Mouse (Mus musculus) CH12.LX (cell line): ENCODE results near the gene Nkg7. TPM values are rescaled to one million over a fixed set of nuclear protein-coding genes. Genes with fewer than 3 reads are reported as not detected.

Experiments used
- DNase-seq: peaks from one replicate; pipeline ENCODE4 v3.0.0-alpha.2; 2013; ENCODE audit errors: extremely low read depth
- H3K27ac ChIP-seq: 2 replicates; pipeline ENCODE4 v1.5.1; 2012; ENCODE audit warnings: low read depth, mild to moderate bottlenecking, control low read depth, moderate library complexity; ENCODE audit not compliant: insufficient read depth
- H3K27me3 ChIP-seq: replicated peaks from 2 replicates; pipeline ENCODE3; 2012; ENCODE audit warnings: inconsistent platforms
- H3K36me3 ChIP-seq, 2 experiments: replicated peaks in 1 of 2; 2 replicates each; pipeline versions ENCODE3 to v1.6.1; 2012; ENCODE audit warnings: inconsistent platforms in 1 of 2, low read length in 1 of 2, mild to moderate bottlenecking in 1 of 2, mixed read lengths in 1 of 2, moderate library complexity in 1 of 2; ENCODE audit not compliant: control insufficient read depth in 1 of 2, insufficient read depth in 1 of 2
- H3K4me1 ChIP-seq, 2 experiments: 2 replicates each; pipeline ENCODE4 v1.6.1; 2012; ENCODE audit warnings: inconsistent platforms in 1 of 2, moderate library complexity in 1 of 2; ENCODE audit not compliant: insufficient read depth in 2 of 2, control insufficient read depth in 1 of 2
- H3K4me2 ChIP-seq: 2 replicates; pipeline ENCODE4 v1.6.1; 2012; ENCODE audit warnings: low read depth, mild to moderate bottlenecking, control low read depth; ENCODE audit not compliant: poor library complexity, insufficient read depth, severe bottlenecking
- H3K4me3 ChIP-seq, 3 experiments: fragments of 150-350 bp in 1 of 3; sonication (generic) in 1 of 3; replicated peaks in 1 of 3; 2 replicates each; pipeline versions ENCODE3 to v1.5.1; 2011 to 2012; ENCODE audit warnings: low read depth in 2 of 3, low read length in 2 of 3, mild to moderate bottlenecking in 2 of 3, moderate library complexity in 2 of 3, control low read depth in 1 of 3, improper control_type of control experiment in 1 of 3, inconsistent platforms in 1 of 3, mixed read lengths in 1 of 3; ENCODE audit not compliant: poor library complexity in 1 of 3
- H3K79me2 ChIP-seq: replicated peaks from 2 replicates; pipeline ENCODE4 v1.6.1; 2012; ENCODE audit warnings: mild to moderate bottlenecking, moderate library complexity; ENCODE audit not compliant: control insufficient read depth, poor library complexity, insufficient read depth, severe bottlenecking; ENCODE audit errors: extremely low read depth
- H3K9ac ChIP-seq: 2 replicates; pipeline ENCODE4 v1.6.1; 2012; ENCODE audit warnings: low read depth, mild to moderate bottlenecking, control low read depth, moderate library complexity; ENCODE audit not compliant: insufficient read depth
- H3K9me3 ChIP-seq: replicated peaks from 2 replicates; pipeline ENCODE3; 2012; ENCODE audit warnings: low read length, inconsistent platforms, mixed read lengths
- JUN ChIP-seq: IDR thresholded peaks from 2 replicates; pipeline ENCODE4 v1.6.1; 2011; ENCODE audit warnings: low read depth, mild to moderate bottlenecking, low read length, improper control_type of control experiment, moderate library complexity; ENCODE audit not compliant: insufficient read depth
- KAT2A ChIP-seq: IDR thresholded peaks from 2 replicates; pipeline ENCODE4 v1.6.1; 2012; ENCODE audit warnings: low read length, improper control_type of control experiment, inconsistent platforms; ENCODE audit not compliant: insufficient replicate concordance
- MEF2A ChIP-seq: IDR thresholded peaks from 2 replicates; pipeline ENCODE4 v1.6.1; 2014; ENCODE audit warnings: low read depth, mild to moderate bottlenecking, inconsistent platforms, low read length, improper control_type of control experiment, borderline replicate concordance
- PAX5 ChIP-seq: IDR thresholded peaks from 2 replicates; pipeline ENCODE4 v1.6.1; 2012; ENCODE audit warnings: low read length, inconsistent platforms, mixed read lengths
- POLR2A ChIP-seq: IDR thresholded peaks from 2 replicates; pipeline ENCODE4 v1.6.1; 2011; ENCODE audit warnings: low read depth, mild to moderate bottlenecking, improper control_type of control experiment, low read length
- POLR2AphosphoS2 ChIP-seq: IDR thresholded peaks from 2 replicates; pipeline ENCODE4 v1.6.1; 2011; ENCODE audit warnings: low read depth, low read length, improper control_type of control experiment
- SMC3 ChIP-seq: IDR thresholded peaks from 2 replicates; pipeline ENCODE4 v1.6.1; 2011; ENCODE audit warnings: low read depth, low read length, improper control_type of control experiment
- UBTF ChIP-seq: IDR thresholded peaks from 2 replicates; pipeline ENCODE4 v1.6.1; 2012; ENCODE audit warnings: low read depth, mild to moderate bottlenecking, inconsistent platforms, low read length, improper control_type of control experiment, moderate library complexity
- dilution Hi-C: fragments of 300-500 bp; cut with MboI; formaldehyde crosslinking; loops from 2 replicates; pipeline ENCODE4 v1.14.3; 2020; ENCODE audit warnings: low sequenced_read_pairs; ENCODE audit not compliant: extremely low pct_unique_long_range_greater_than_20kb, extremely low pct_ligation_motif_present
- in situ Hi-C: fragments of 300-500 bp; cut with MboI; formaldehyde crosslinking; loops from 3 replicates; pipeline ENCODE4 v1.14.3; 2019; ENCODE audit warnings: low sequenced_read_pairs, low pct_ligation_motif_present, low pct_unique_long_range_greater_than_20kb, mixed read lengths
- polyA plus RNA-seq: library from polyadenylated mRNA; unstranded; fragments of >175 nt; gene quantifications from 2 replicates; pipeline ENCODE4 v1.2.1, GENCODE M21; 2012; ENCODE audit warnings: low read depth; ENCODE audit not compliant: insufficient read length
- total RNA-seq, 2 experiments: library from RNA; depleted of rRNA; stranded (reverse); fragments of 300-350 nt in 1 of 2; fragments of >200 nt in 1 of 2; gene quantifications; 2 replicates each; pipeline ENCODE4 v1.2.3; 2012 to 2014

Nkg7 gene
- total and polyA plus RNA-seq, 3 experiments: not detected

DNA sequence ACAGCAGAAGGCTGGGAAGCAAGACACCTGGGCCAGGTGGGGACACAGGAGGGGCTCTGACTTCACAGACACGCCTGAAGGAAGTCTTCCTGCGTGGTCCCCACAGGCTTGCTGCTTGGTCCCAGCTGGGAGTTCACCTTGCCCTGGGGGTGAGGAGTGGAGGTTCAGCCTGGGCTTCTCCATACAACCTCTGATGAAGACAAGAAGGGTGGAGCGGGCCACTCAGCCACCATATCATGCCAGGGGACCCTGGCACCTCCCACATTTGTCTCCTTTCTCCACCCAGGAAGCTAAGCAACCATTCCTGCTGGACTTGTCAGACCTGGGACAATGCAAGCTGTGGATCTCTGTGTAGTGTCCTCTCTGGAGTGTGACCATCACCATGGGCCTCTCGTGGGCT, 26.0 kb downstream of the Nkg7 start, which contains the start of gene Vsig10l:
Vsig10l (plus strand) TSS at position 301 of the 400 bp plus-strand sequence.
- in situ Hi-C loops: loop anchor here (5.0 to 10.0 kb wide), 3 partner anchors 41 to 178 kb away; no protein-coding TSS in a partner anchor
- no peak for DNase-seq
- Histone ChIP-seq H3K9me3 (no peaks in the 10 kb centered on the region), H3K4me1 (peaks cover 3 to 11% of the 10 kb centered on the region in 2 experiments; a peak in 3 of 4 replicates), H3K27me3 (no peaks in the 10 kb centered on the region), H3K79me2 (no peaks in the 10 kb centered on the region), H3K4me2 (no peak within 1 kb of the TSS), H3K4me3 (no peak within 1 kb of the TSS), H3K27ac (no peak within 1 kb of the TSS), H3K9ac (no peak within 1 kb of the TSS), H3K36me3 (peaks cover 0 to 5% of the 10 kb centered on the region in 2 experiments)
- TF ChIP-seq KAT2A: no peak
- TF ChIP-seq JUN: no peak
- no peak for TF ChIP-seq MEF2A
- dilution Hi-C loops: no loop called here

DNA sequence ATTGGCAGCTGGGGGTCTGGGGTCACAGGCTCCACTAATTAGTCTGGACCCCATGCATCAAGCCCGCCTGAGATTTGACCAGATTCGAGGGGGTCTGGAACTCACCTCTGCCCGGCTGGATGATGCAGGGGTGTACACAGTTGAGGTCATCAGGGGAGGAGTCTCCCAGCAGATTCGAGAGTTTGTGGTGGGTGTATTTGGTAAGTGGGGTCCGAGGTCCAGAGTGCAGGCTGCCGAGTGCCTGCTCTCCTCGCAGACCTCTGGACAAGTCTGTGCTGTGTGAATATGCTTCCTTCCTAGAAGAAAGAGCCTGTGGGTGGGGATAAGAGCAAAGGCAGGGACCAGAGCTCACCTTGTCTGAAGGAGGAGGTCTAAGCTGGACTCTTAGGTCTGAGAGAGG, 27.1 kb downstream of the Nkg7 start:
- H3K4me1 ChIP-seq: peaks cover 3 to 11% of the 10 kb centered on the region in 2 experiments; a peak in 3 of 4 replicates
- H3K4me2 ChIP-seq: no peak overlapping the region
- in situ Hi-C loops: loop anchor here (5.0 to 10.0 kb wide), 3 partner anchors 42 to 179 kb away; no protein-coding TSS in a partner anchor

DNA sequence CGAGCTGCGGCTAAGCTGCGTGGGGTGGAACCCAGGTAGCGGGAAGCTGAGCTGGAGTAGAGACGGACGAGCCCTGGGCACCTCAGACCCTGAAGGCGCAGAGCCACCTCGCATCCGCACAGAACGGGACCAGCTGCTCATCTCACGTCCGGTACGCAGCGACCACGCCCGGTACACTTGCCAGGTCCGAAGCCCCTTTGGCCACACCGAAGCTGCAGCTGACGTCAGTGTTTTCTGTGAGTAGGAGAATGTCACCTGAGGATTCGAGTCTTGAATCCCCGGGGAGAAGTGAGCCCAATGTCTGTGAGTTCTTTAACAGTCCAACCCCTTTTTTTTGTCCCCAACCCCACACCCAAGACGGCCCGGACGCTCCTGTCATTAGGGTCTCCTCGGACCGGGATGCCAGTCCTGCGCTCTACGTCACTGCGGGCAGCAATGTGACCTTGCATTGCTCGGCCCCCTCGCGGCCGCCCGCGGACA, 28.0 kb downstream of the Nkg7 start:
- dilution Hi-C loops: no loop called here
- no peak overlapping the region for H3K9ac ChIP-seq

More for the DNA sequence above, 27.1 kb downstream of the Nkg7 start:
- H3K9ac ChIP-seq: no peak overlapping the region
- no peaks in the 10 kb centered on the region for H3K27me3 ChIP-seq
- no peak overlapping the region for H3K4me3 ChIP-seq
- no peaks in the 10 kb centered on the region for H3K9me3 ChIP-seq
- H3K27ac ChIP-seq: no peak overlapping the region
- dilution Hi-C loops: no loop called here
- DNase-seq: no peak
- H3K79me2 ChIP-seq: no peaks in the 10 kb centered on the region
- no peak for TF ChIP-seq UBTF
- TF ChIP-seq POLR2A: no peak
- no peak for TF ChIP-seq POLR2AphosphoS2
- no peaks in the 10 kb centered on the region for H3K36me3 ChIP-seq

More for the DNA sequence above, 28.0 kb downstream of the Nkg7 start:
- Histone ChIP-seq H3K9me3 (no peaks in the 10 kb centered on the region), H3K27ac (no peak overlapping the region), H3K4me1 (peaks cover 3 to 9% of the 10 kb centered on the region in 2 experiments; a peak in 3 of 4 replicates), H3K4me3 (peak overlapping the region; percentile 21 to 66 (median 60)), H3K36me3 (no peaks in the 10 kb centered on the region), H3K79me2 (no peaks in the 10 kb centered on the region), H3K4me2 (peak overlapping the region; percentile 68), H3K27me3 (no peaks in the 10 kb centered on the region)
- in situ Hi-C loops: loop anchor here (5.0 to 10.0 kb wide), 3 partner anchors 43 to 180 kb away; no protein-coding TSS in a partner anchor
- TF ChIP-seq PAX5 (no peak), SMC3 (0 out of 2 replicates have a peak, but pooled peaks have one; percentile 38)
- no peak for DNase-seq
